Mouse (Mus musculus) gastrocnemius, adult 8-10 months (tissue): ENCODE data around the gene Ptma. TPM values are rescaled to one million over a fixed set of nuclear protein-coding genes. Genes with fewer than 3 reads are reported as not detected.
A peak's percentile ranks its signal among the peaks of the same experiment; 100 is the strongest.
"Not testable (repeated sequence)": the region's sequence is repeated elsewhere in the genome, so short reads cannot be mapped to it uniquely, and the experiment has no call there.

Experiments
- DNase-seq, 2 experiments: peaks; one replicate each; pipeline ENCODE4 v3.0.0; 2022; ENCODE audit warnings: low spot score in 2 of 2
- total RNA-seq, 4 experiments: library from RNA; stranded (reverse); gene quantifications; 2 replicates each; pipeline ENCODE4 v1.2.4; 2022

The Ptma gene
- total RNA-seq, 4 experiments from 2014 or later = 50.9 to 76.9 (median 67.7) TPM

DNA sequence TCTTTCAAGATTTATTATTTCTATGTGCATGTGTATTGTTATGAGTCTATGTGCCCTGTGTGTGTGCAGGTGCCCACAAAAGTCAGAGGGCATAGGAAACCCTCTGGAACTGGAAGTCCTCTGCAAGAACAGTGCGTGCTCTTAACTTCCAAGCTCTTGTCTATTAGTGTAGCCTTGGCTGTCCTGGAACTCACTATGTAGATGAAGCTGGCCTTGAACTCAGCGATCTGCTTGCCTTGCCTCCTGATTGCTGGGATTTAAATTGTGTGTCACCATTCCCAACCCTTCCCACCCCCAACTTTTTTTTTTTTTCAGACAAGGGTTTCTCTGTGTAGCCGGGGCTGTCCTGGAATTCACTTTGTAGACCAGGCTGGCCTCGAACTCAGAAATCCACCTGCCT lies 30.2 kb upstream of the Ptma start:
- no peak for DNase-seq

- no peak for DNase-seq
These were observed 29.2 kb upstream of the Ptma start for GRCm38 (mm10) chr1:86497361-86497760.

GRCm38 (mm10) chr1:86497986-86498385 lies 28.5 kb upstream of the Ptma start:
- DNase-seq = no peak

DNA sequence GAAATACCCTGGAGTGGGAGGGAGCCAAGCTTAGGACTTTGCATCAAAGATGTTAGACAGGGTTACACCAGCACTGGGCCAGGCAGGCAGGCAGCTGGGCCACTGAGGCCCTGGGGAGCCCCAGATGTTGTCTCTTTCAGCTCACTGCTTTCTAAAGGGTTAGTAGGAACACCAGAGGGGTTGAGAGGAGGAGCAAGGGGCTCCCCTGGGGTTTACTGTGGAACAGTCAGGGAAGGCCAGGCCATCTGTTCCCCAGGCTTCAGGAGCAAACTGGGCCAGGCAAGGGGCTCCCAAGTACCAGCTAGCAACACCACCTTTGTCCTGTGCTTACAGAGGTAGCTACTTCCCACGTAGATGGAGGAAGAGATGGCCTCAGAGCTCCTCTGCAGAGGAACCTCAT lies 27.9 kb upstream of the Ptma start:
- no peak for DNase-seq

GRCm38 (mm10) chr1:86499903-86500302 lies 26.6 kb upstream of the Ptma start:
- peak in 1 of 2 experiments; percentile 55 for DNase-seq

GRCm38 (mm10) chr1:86500681-86501080 lies 25.8 kb upstream of the Ptma start:
- DNase-seq = no peak

DNA sequence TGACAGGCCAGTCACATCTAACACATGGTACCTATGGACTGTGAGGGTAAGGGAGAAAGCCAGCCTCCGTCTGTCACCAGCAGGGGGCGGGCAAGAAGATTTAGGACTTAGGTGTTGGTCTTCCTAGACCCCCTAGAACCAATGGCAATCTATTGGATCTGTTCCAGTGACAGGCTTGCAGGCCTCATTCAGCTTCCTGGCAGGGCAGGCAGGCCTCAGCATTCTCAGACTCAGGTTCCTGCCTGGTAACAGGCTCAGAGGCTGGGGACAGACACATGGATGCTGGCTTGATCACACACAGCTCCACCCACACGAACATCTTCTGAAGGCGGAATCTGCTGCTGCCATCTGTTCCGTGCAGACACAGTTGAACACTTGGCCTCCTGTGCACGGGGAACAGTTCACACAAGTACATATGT lies 25.4 kb upstream of the Ptma start:
- DNase-seq = no peak

DNA sequence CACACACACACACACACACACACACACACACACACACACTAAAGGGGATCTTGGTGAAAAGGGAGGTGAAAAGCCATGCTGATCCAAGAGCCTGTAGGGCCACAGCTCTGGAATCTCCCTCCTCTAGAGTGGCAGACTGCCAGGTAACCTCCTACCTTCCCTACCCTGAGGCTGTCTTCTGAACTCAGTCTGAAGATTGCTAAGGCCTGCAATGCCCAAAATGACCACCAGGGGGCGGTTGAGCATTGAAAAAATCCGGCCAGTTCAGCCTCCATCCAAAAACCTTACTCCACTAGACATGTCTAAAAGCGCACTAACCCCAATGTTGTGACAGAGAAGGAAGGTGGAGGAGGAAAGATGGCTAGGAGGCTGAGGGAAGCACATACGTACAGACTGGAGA lies 25.0 kb upstream of the Ptma start:
- DNase-seq = peak; percentile 85 to 86

DNA sequence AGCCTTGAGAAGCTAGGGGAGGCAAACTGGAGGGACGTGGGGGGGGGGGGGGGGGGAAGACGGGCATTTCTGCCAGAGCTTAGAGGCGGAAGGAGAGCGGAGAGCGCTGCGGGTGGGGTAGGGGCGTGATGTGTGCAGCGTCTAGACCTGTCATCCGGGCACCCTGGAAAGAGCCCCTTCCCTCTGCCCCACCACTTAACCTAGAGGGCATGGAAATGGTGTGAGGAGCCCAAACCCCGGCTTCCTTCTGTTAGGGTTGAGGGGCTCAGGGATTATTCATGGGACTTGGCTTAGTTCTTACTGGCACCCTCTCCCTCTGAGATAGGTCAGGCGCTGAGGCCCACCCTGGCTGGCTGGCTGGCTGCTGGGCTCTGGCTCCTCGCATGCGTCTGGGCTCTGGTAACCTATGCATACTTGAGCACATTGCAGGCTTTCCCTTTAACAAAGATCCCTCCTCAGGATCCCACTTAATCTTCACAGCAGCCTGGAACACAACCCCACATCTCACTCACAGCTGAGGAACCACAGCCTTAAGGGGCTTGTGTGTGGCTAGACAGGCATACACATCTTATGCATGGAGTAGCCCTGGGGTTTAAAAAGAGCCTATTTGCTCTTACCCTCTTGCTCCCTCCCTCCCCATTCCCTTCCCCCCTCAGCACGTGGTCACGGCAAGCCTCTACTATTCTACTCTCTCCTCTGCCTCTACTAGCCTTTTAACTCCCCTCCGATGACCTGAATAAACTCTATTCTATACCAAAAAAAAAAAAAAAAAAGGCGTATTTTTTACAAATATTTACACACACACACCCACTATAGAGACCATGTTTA lies 24.1 kb upstream of the Ptma start:
- no peak for DNase-seq

- DNase-seq = no peak
These were observed 23.3 kb upstream of the Ptma start for GRCm38 (mm10) chr1:86503165-86503747.

- peak; percentile 89 to 92 for DNase-seq
These were observed 22.4 kb upstream of the Ptma start for GRCm38 (mm10) chr1:86503906-86504696.

DNA sequence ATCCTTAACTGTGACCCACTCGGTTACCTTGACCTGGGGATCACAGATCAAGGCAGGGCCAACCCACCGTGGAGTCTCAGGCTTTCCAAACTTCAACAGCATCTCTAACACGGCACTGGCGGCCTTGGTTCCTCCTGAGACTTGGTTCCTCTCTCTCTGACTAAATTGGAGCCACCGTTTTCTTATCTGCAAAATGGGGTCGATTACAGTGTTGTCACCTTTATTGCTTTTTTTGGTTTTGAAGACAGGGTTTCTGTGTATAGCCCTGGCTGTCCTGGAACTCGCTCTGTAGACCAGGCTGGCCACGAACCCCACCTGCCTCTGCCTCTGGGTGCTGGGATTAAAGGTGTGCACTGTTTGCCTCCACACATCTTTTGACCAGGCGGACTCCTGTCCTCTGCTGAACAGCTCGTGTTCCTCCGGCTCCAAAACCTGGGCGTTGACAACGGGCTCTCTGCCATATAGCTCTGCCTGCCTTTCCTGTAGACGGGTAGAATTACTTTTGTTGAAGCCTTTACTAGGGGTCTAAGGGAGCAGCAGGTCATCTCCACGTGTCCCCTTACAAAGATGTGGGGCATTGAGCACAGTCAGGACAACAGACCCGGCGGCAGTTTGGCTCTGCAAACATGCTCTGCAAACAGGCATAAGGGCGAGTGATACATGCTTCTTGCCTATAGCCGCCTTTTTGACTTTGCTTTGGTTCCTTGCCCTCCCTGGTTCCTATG lies 21.7 kb upstream of the Ptma start:
- DNase-seq = no peak

- DNase-seq = no peak
These were observed 21.1 kb upstream of the Ptma start for GRCm38 (mm10) chr1:86505461-86505860.

GRCm38 (mm10) chr1:86506420-86506819 lies 20.1 kb upstream of the Ptma start:
- no peak for DNase-seq

DNA sequence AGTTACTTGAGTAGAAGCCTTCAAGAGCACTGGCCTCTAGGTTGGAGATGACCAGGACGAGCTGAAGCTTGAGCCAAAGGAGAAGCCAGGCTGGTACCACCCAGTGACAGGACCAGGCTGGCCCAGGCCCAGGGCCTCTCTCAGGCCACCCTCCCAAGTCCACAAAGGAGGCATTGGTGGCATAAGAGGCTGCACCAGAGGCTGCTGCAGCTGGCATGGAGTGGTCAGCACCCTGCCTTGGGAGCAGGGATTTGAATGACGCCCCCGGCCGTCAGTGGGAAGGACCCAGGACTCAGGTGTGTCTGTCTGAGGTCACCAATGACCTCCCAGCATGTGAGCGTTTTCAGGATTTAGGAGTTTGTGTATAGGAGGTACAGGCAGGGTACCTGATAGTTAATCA lies 18.7 kb upstream of the Ptma start:
- DNase-seq = no peak

GRCm38 (mm10) chr1:86509410-86509809 lies 17.1 kb upstream of the Ptma start:
- DNase-seq = peak; percentile 68 to 73

DNA sequence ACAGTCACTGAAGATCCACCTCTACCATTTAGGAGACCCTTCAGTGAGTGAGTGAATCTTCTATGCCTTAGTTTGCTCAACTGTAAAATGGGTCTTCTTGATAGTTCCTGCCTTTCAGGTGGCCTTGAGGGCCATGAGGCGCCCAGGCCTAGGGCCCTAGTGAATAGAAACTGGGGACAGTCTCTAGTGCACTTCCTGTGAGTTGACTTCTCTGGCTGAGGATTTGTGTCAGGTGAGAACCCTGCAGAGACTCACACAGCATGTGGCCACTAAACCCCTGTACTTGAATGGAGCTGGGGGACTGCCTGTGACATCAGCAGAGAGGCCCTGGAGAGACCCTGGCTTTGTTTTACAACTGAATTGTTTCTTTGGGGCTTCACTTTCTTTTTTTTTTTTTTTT lies 16.3 kb upstream of the Ptma start:
- DNase-seq = no peak

GRCm38 (mm10) chr1:86510676-86511441 lies 15.7 kb upstream of the Ptma start:
- no peak for DNase-seq

- DNase-seq = no peak
These were observed 14.3 kb upstream of the Ptma start for GRCm38 (mm10) chr1:86512154-86512720.

- not testable (repeated sequence) for DNase-seq
These were observed 13.5 kb upstream of the Ptma start for GRCm38 (mm10) chr1:86513031-86513430.
